1 mouse cellular context compared by ENCODE assay signal in the genomic region with DNA sequence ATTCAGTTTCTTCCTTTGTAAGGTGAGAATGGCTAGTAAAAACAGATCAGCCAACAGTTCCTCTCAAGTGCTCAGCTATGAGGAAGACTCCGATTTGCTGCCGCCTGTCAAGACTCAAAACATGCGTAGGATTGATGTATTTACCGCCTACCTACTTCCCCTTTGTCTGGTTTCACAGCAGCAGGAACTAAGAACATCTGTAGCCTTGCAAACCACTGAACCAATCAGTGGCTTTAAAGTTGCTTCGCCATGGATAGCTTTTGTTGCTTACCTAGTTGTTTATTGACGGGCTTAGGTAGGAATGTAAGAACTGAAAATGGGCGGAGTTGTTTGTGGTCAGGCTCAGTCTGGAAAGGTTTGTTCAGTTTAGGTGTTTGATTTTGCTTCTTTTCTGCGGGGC.
TF ChIP-seq lines count a peak whose summit lies in the region.

No protein-coding gene starts in this region.

TF ChIP-seq in MEL, 35 proteins besides CTCF, POLR2A, EP300 and RAD21 (continued from another document):
- TF ChIP-seq CHD2 (IDR thresholded peaks at IDR 0.05; ENCODE audit: low read length) (no peak), ZKSCAN1 (IDR thresholded peaks at IDR 0.05; ENCODE audit: low read depth, low read length) (no peak), POLR2AphosphoS5 (IDR thresholded peaks at IDR 0.05; ENCODE audit: borderline replicate concordance, low read depth, low read length) (no peak), TAL1 (IDR thresholded peaks at IDR 0.05; ENCODE audit: low read length) (no peak), ZNF384 (IDR thresholded peaks at IDR 0.05; ENCODE audit: low read depth, low read length) (no peak), SMC3 (IDR thresholded peaks at IDR 0.05; ENCODE audit: low read depth, low read length) (no peak), NELFE (IDR thresholded peaks at IDR 0.05; ENCODE audit: low read depth, low read length) (no peak), POLR2AphosphoS2 (IDR thresholded peaks at IDR 0.05; ENCODE audit: low read length) (no peak), NRF1 (IDR thresholded peaks at IDR 0.05; ENCODE audit: insufficient read depth, low read depth, low read length, poor library complexity, severe bottlenecking) (no peak), USF2 (IDR thresholded peaks at IDR 0.05; ENCODE audit: borderline replicate concordance in 1 of 2, insufficient read depth in 1 of 2, low read depth in 1 of 2, low read length in 2 of 2) (no peak), BHLHE40 (IDR thresholded peaks at IDR 0.05; ENCODE audit: borderline replicate concordance, low read depth, low read length) (no peak), ELF1 (IDR thresholded peaks at IDR 0.05; ENCODE audit: low read depth, low read length) (no peak), MAZ (IDR thresholded peaks at IDR 0.05; ENCODE audit: low read depth, low read length) (no peak), MYC (IDR thresholded peaks at IDR 0.05; ENCODE audit: low read depth, low read length) (no peak), MXI1 (IDR thresholded peaks at IDR 0.05; ENCODE audit: low read depth, low read length) (no peak; the same call in 1 of the 2 replicates), ZMIZ1 (IDR thresholded peaks at IDR 0.05; ENCODE audit: low read depth, low read length) (no peak), MAX (IDR thresholded peaks at IDR 0.05; ENCODE audit: low read length) (peak; percentile 69), HCFC1 (IDR thresholded peaks at IDR 0.05; ENCODE audit: low read depth, low read length) (no peak), CHD1 (IDR thresholded peaks at IDR 0.05; ENCODE audit: low read depth, low read length) (no peak), ETS1 (IDR thresholded peaks at IDR 0.05; ENCODE audit: low read depth, low read length) (peak; percentile 75), MYB (IDR thresholded peaks at IDR 0.05; ENCODE audit: low read depth, low read length) (no peak), TCF12 (IDR thresholded peaks at IDR 0.05; ENCODE audit: low read depth, low read length) (0 out of 2 replicates have a peak, but pooled peaks have one; percentile 11), E2F4 (IDR thresholded peaks at IDR 0.05; ENCODE audit: borderline replicate concordance, low read depth, low read length) (no peak)
